Mouse (Mus musculus): ENCODE data around the gene Llgl1.

The Llgl1 gene

GRCm38 (mm10) chr11:60726601-60727391 is 27.3 kb downstream of the Llgl1 start, which contains the start of gene Flii:
Gene Flii (minus strand): TSS chr11:60727263.
- DNase-seq (ENCODE audit: low read depth, low spot score) = peak; percentile 87

GRCm38 (mm10) chr11:60727392-60728140 is 28.0 kb downstream of the Llgl1 start:
- no peak for DNase-seq (ENCODE audit: low read depth, low spot score)

- DNase-seq (ENCODE audit: low read depth, low spot score) = peak; percentile 96
Observed at GRCm38 (mm10) chr11:60728260-60728761, 28.8 kb downstream of the Llgl1 start, which contains the start of gene Mief2. Gene Mief2 (plus strand): TSS chr11:60728398.

DNA sequence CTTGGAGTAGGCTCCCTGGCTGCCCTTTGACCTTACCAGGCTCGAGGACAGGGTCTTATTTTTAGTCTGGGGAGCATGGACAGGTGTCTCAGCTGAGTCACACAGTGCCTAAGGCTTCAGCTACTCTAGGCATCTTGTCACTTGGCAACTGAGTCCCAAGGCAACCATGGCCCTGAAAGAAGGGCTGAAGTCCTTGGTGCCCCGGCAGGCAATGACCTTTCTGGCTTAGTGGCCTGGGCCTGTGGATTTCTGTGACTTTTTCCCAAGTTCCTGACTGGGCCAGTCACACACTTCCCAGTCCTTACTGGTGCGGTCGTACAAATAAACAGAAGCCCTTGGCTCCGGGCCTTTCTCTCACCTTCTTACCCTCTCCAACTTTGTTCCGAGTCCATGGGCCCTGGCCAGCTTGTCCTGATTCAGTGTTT is 29.7 kb downstream of the Llgl1 start:
- peak; percentile 12 for DNase-seq (ENCODE audit: low read depth, low spot score)

GRCm38 (mm10) chr11:60730169-60730568 is 30.6 kb downstream of the Llgl1 start:
- no peak for DNase-seq (ENCODE audit: low read depth, low spot score)

DNA sequence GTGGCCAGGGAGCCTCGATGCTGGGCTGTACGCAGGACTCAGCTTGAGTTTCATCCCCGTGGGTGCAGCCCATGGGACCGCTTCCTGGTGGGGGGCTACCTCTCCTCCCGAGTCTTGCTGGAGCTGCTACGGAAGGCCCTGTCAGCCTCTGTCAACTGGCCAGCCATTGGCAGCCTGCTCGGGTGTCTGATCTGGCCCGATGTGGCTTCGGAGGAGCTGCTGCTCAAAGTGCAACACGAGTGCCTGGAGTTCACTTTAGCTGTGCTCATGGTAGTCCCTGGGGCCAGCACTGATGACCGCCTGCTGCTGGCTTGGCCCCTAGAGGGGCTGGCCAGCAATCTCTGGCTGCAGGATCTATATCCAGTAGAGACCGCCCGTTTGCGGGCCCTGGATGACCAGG is 31.7 kb downstream of the Llgl1 start:
- no peak for DNase-seq (ENCODE audit: low read depth, low spot score)

- no peak for DNase-seq (ENCODE audit: low read depth, low spot score)
Observed at GRCm38 (mm10) chr11:60734206-60734605, 34.7 kb downstream of the Llgl1 start.

GRCm38 (mm10) chr11:60735191-60735590 is 35.7 kb downstream of the Llgl1 start:
- no peak for DNase-seq (ENCODE audit: low read depth, low spot score)

DNA sequence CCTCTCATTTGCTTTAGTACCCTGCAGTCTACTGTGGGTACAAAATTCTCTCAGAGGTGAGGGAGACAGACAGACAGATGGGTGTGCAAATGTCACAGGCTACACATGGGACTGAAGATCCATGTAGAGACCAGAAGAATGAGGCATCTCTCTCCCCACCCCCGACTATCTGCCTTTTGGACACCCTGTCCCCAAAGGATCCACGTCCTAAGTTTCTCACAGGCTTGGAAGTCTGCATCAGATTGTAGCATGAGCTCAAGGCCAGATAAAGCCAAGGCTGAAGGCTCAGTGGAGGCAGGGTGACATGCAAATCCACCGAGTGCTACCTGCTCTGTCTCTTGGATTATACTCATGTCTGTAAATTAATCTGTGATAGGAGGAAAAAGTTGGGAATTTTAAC is 37.0 kb downstream of the Llgl1 start:
- no peak for DNase-seq (ENCODE audit: low read depth, low spot score)

- DNase-seq (ENCODE audit: low read depth, low spot score) = no peak
Observed at GRCm38 (mm10) chr11:60737450-60737849, 37.9 kb downstream of the Llgl1 start.

GRCm38 (mm10) chr11:60740321-60740720 is 40.8 kb downstream of the Llgl1 start:
- no peak for DNase-seq (ENCODE audit: low read depth, low spot score)

- no peak for DNase-seq (ENCODE audit: low read depth, low spot score)
Observed at GRCm38 (mm10) chr11:60755570-60755969, 56.0 kb downstream of the Llgl1 start.

GRCm38 (mm10) chr11:60761681-60762080 is 62.2 kb downstream of the Llgl1 start:
- no peak for DNase-seq (ENCODE audit: low read depth, low spot score)
